Comparison of ENCODE assay signal across 23 mouse cellular contexts in genomic region chr2:5193071-5193470, GRCm38 (mm10). TPM values are rescaled to one million over a fixed set of nuclear protein-coding genes. Genes with fewer than 3 reads are reported as not detected.
DNase-seq lines count a peak whose midpoint lies in the region; ATAC-seq and TF ChIP-seq lines count a peak whose summit lies in the region.
"Had no signal": no experiment of that assay in that cellular context is flagged by ENCODE, and none has a peak within 500 bp of the region (broad histone marks: within the 10 kb centered on the region; RNA-seq: fewer than 3 reads in every experiment).

No protein-coding gene starts in this region.

- TF ChIP-seq CTCF in intestine, postnatal 0 days (IDR thresholded peaks at IDR 0.05; ENCODE audit: low read depth) = no peak
- TF ChIP-seq CTCF in forebrain, postnatal 0 days (IDR thresholded peaks at IDR 0.05; ENCODE audit: low read depth) = no peak

- H3K27me3 ChIP-seq in intestine, embryonic 15.5 days (replicated peaks) = no peaks in the 10 kb centered on the region
- H3K27me3 ChIP-seq in intestine, embryonic 16.5 days (replicated peaks; ENCODE audit: control insufficient read depth, insufficient read depth, low read length) = no peaks in the 10 kb centered on the region
- H3K27me3 ChIP-seq in intestine, postnatal 0 days (replicated peaks; ENCODE audit: control insufficient read depth, insufficient read depth, low read length) = no peaks in the 10 kb centered on the region
- H3K27me3 ChIP-seq in limb, embryonic 10.5 days (ENCODE audit: low read depth, poor library complexity, severe bottlenecking) = no peaks in the 10 kb centered on the region
- H3K27me3 ChIP-seq in hindbrain, embryonic 11.5 days (ENCODE audit: control insufficient read depth, insufficient read depth, low read length) = no peaks in the 10 kb centered on the region
- no peaks in the 10 kb centered on the region for H3K27me3 ChIP-seq in forebrain, postnatal 0 days (ENCODE audit: insufficient read depth, low read length)
- H3K27me3 ChIP-seq: CH12.LX, Patski had no signal

- no peak overlapping the region for H3K9ac ChIP-seq in intestine, embryonic 15.5 days
- H3K9ac ChIP-seq in intestine, embryonic 16.5 days (ENCODE audit: low read depth, low read length) = no peak overlapping the region
- H3K9ac ChIP-seq in intestine, postnatal 0 days (ENCODE audit: low read depth, low read length) = no peak overlapping the region
- H3K9ac ChIP-seq in hindbrain, embryonic 11.5 days (ENCODE audit: low read depth, low read length) = no peak overlapping the region
- no peak overlapping the region for H3K9ac ChIP-seq in forebrain, postnatal 0 days

- DNase-seq in limb, embryonic 10.5 days (ENCODE audit: low spot score) = peak; percentile 23
- DNase-seq in frontal cortex, postnatal 10 days (ENCODE audit: low spot score in 2 of 2) = no peak
- DNase-seq in lung, postnatal 25 days (ENCODE audit: low spot score) = no peak
- DNase-seq in hindbrain, embryonic 11.5 days (ENCODE audit: low spot score) = no peak
- no peak for DNase-seq in forebrain, postnatal 0 days
- DNase-seq: adrenal gland, adult 2 months; adrenal gland, adult 8-10 months; adrenal gland, postnatal 10 days; adrenal gland, postnatal 14 days; adrenal gland, postnatal 25 days; adrenal gland, postnatal 36 days; B cell, adult 2 months; cerebellum, adult 11 months; cerebellum, adult 11-12 months had no signal

- no peak overlapping the region for H3K4me2 ChIP-seq in intestine, embryonic 15.5 days (replicated peaks)
- no peak overlapping the region for H3K4me2 ChIP-seq in intestine, embryonic 16.5 days (ENCODE audit: low read depth, low read length)
- H3K4me2 ChIP-seq in intestine, postnatal 0 days (replicated peaks; ENCODE audit: low read depth) = no peak overlapping the region
- H3K4me2 ChIP-seq in hindbrain, embryonic 11.5 days (replicated peaks; ENCODE audit: low read depth, low read length) = no peak overlapping the region
- H3K4me2 ChIP-seq in forebrain, postnatal 0 days (ENCODE audit: low read depth) = no peak overlapping the region

- ATAC-seq in intestine, embryonic 15.5 days = peak; percentile 87
- peak; percentile 88 for ATAC-seq in intestine, embryonic 16.5 days
- peak; percentile 71 for ATAC-seq in intestine, postnatal 0 days
- no peak for ATAC-seq in hindbrain, embryonic 11.5 days (ENCODE audit: low FRiP score)
- ATAC-seq in forebrain, postnatal 0 days = no peak
- ATAC-seq: activated CD4-positive, CD25-positive, alpha-beta regulatory T cell, adult 4 months; CD4-positive, CD25-positive, alpha-beta regulatory T cell, adult 4 months; Patski had no signal

- H3K4me3 ChIP-seq in intestine, embryonic 15.5 days (replicated peaks) = no peak overlapping the region
- H3K4me3 ChIP-seq in intestine, embryonic 16.5 days (ENCODE audit: low read length) = no peak overlapping the region
- H3K4me3 ChIP-seq in intestine, postnatal 0 days (ENCODE audit: low read depth, low read length) = no peak overlapping the region
- no peak overlapping the region for H3K4me3 ChIP-seq in limb, embryonic 10.5 days
- H3K4me3 ChIP-seq in hindbrain, embryonic 11.5 days (ENCODE audit: low read depth, low read length) = no peak overlapping the region
- H3K4me3 ChIP-seq in forebrain, postnatal 0 days (ENCODE audit: low read depth, low read length) = no peak overlapping the region

- 68% methylated on average over 4 of the region's 4 CpGs for WGBS in intestine, embryonic 15.5 days
- 62% methylated on average over 4 of the region's 4 CpGs for WGBS in intestine, embryonic 16.5 days
- WGBS in intestine, postnatal 0 days = 40% methylated on average over 4 of the region's 4 CpGs
- 73% methylated on average over 4 of the region's 4 CpGs for WGBS in limb, embryonic 10.5 days
- 82% methylated on average over 4 of the region's 4 CpGs for WGBS in hindbrain, embryonic 11.5 days
- WGBS in forebrain, postnatal 0 days = 91% methylated on average over 4 of the region's 4 CpGs

- H3K9me3 ChIP-seq in intestine, embryonic 15.5 days = no peaks in the 10 kb centered on the region
- no peaks in the 10 kb centered on the region for H3K9me3 ChIP-seq in intestine, embryonic 16.5 days (ENCODE audit: control insufficient read depth, low read length)
- H3K9me3 ChIP-seq in intestine, postnatal 0 days (ENCODE audit: control insufficient read depth) = no peaks in the 10 kb centered on the region
- H3K9me3 ChIP-seq in limb, embryonic 10.5 days (replicated peaks) = no peaks in the 10 kb centered on the region
- no peaks in the 10 kb centered on the region for H3K9me3 ChIP-seq in hindbrain, embryonic 11.5 days (ENCODE audit: control insufficient read depth, low read length)
- no peaks in the 10 kb centered on the region for H3K9me3 ChIP-seq in forebrain, postnatal 0 days (ENCODE audit: low read length)
- H3K9me3 ChIP-seq: G1E had no signal

- no peak overlapping the region for H3K27ac ChIP-seq in intestine, embryonic 15.5 days
- no peak overlapping the region for H3K27ac ChIP-seq in intestine, embryonic 16.5 days (ENCODE audit: low read length)
- H3K27ac ChIP-seq in intestine, postnatal 0 days (ENCODE audit: low read depth, low read length) = no peak overlapping the region
- H3K27ac ChIP-seq in limb, embryonic 10.5 days = no peak overlapping the region
- no peak overlapping the region for H3K27ac ChIP-seq in hindbrain, embryonic 11.5 days (ENCODE audit: low read depth, low read length)
- H3K27ac ChIP-seq in forebrain, postnatal 0 days (ENCODE audit: low read depth, low read length) = no peak overlapping the region

- H3K4me1 ChIP-seq in intestine, embryonic 15.5 days (replicated peaks) = no peaks in the 10 kb centered on the region
- no peaks in the 10 kb centered on the region; the same call in 1 of the 2 replicates for H3K4me1 ChIP-seq in intestine, embryonic 16.5 days (ENCODE audit: control insufficient read depth, insufficient read depth, low read length)
- H3K4me1 ChIP-seq in intestine, postnatal 0 days (replicated peaks; ENCODE audit: control insufficient read depth, insufficient read depth, low read length) = peaks cover 5% of the 10 kb centered on the region; the same call in 1 of the 2 replicates
- H3K4me1 ChIP-seq in limb, embryonic 10.5 days = no peaks in the 10 kb centered on the region
- H3K4me1 ChIP-seq in hindbrain, embryonic 11.5 days (replicated peaks; ENCODE audit: control insufficient read depth, insufficient read depth, low read length) = no peaks in the 10 kb centered on the region
- H3K4me1 ChIP-seq in forebrain, postnatal 0 days (ENCODE audit: insufficient read depth) = no peaks in the 10 kb centered on the region

- H3K36me3 ChIP-seq in intestine, embryonic 15.5 days = no peaks in the 10 kb centered on the region
- no peaks in the 10 kb centered on the region for H3K36me3 ChIP-seq in intestine, embryonic 16.5 days (ENCODE audit: control insufficient read depth, insufficient read depth, low read length)
- H3K36me3 ChIP-seq in intestine, postnatal 0 days (ENCODE audit: control insufficient read depth, insufficient read depth) = no peaks in the 10 kb centered on the region
- H3K36me3 ChIP-seq in limb, embryonic 10.5 days = no peaks in the 10 kb centered on the region
- H3K36me3 ChIP-seq in hindbrain, embryonic 11.5 days (ENCODE audit: control insufficient read depth, insufficient read depth, low read length) = no peaks in the 10 kb centered on the region
- H3K36me3 ChIP-seq in forebrain, postnatal 0 days (ENCODE audit: insufficient read depth) = no peaks in the 10 kb centered on the region
- H3K36me3 ChIP-seq: G1E had no signal

RNA-seq across cellular contexts. Expression of gene Ccdc3, which starts 55.5 kb away (rescaled TPM):
- 9.2 and 10.3 TPM in 2 replicates for polyA plus RNA-seq in intestine, embryonic 15.5 days (2015; fragmentation: Nextera tagmentation; extraction: Ambion mirVana)
- 4.6 and 9.8 TPM in 2 replicates for polyA plus RNA-seq in intestine, embryonic 16.5 days (2015; fragmentation: Nextera tagmentation; extraction: Ambion mirVana)
- 10.3 TPM in 2 replicates for polyA plus RNA-seq in intestine, postnatal 0 days (2015; fragmentation: Nextera tagmentation; extraction: Ambion mirVana)
- 1.4 and 4.0 TPM in 2 replicates for polyA plus RNA-seq in limb, embryonic 10.5 days (2016; fragmentation: Nextera tagmentation; extraction: Ambion mirVana)
- 7.1 and 9.9 TPM in 2 replicates for polyA plus RNA-seq in hindbrain, embryonic 11.5 days (2014; fragmentation: Nextera tagmentation; extraction: Ambion mirVana)
- 9.2 and 9.9 TPM in 2 replicates for total RNA-seq in forebrain, postnatal 0 days (2014; rRNA removed)
- polyA plus RNA-seq in forebrain, postnatal 0 days (2015; fragmentation: Nextera tagmentation; extraction: Ambion mirVana) = 2.9 and 4.7 TPM in 2 replicates
- total RNA-seq: CH12.LX, G1E, MEL had no signal
- polyA plus RNA-seq: activated CD4-positive, CD25-positive, alpha-beta regulatory T cell, adult 4 months; CD4-positive, CD25-positive, alpha-beta regulatory T cell, adult 4 months; G1E had no signal

Comparison
In these comparisons a context has a peak if more than half of its experiments do, and no peak if none do; other contexts are left out.
1. ATAC-seq: peak in intestine, embryonic 15.5 days (single experiment), intestine, embryonic 16.5 days (single experiment) and intestine, postnatal 0 days (single experiment); none in hindbrain, embryonic 11.5 days (single experiment) and forebrain, postnatal 0 days (single experiment).